ENCODE assay signal across 15 mouse cellular contexts in genomic region chr1:84241192-84241828, GRCm38 (mm10).
DNase-seq lines count a peak whose midpoint lies in the region; ATAC-seq and TF ChIP-seq lines count a peak whose summit lies in the region.
"Had no signal": no experiment of that assay in that cellular context is flagged by ENCODE, and none has a peak within 500 bp of the region (broad histone marks: within the 10 kb centered on the region; RNA-seq: fewer than 3 reads in every experiment).

No protein-coding gene starts in this region.

- ATAC-seq in liver, embryonic 15.5 days (ENCODE audit: insufficient read depth), result peak; percentile 28; the same call in 1 of the 2 replicates

- no peak overlapping the region for H3K4me3 ChIP-seq in heart, adult 2 months
- no peak overlapping the region for H3K4me3 ChIP-seq in layer of hippocampus, adult 2 months
- H3K4me3 ChIP-seq in liver, embryonic 15.5 days (replicated peaks), result no peak overlapping the region
- H3K4me3 ChIP-seq: heart, embryonic 10.5 days; limb, embryonic 12.5 days; neural tube, embryonic 12.5 days had no signal

- no peaks in the 10 kb centered on the region for H3K9me3 ChIP-seq in liver, embryonic 15.5 days (replicated peaks)
- H3K9me3 ChIP-seq: heart, embryonic 10.5 days; limb, embryonic 12.5 days; neural tube, embryonic 12.5 days had no signal

- no peak overlapping the region for H3K9ac ChIP-seq in heart, adult 2 months (ENCODE audit: low read depth, low read length)
- H3K9ac ChIP-seq in liver, embryonic 15.5 days, result no peak overlapping the region
- H3K9ac ChIP-seq: limb, embryonic 12.5 days; neural tube, embryonic 12.5 days had no signal

- no peak for TF ChIP-seq POLR2A in heart, adult 2 months (IDR thresholded peaks at IDR 0.05; ENCODE audit: insufficient read depth, low read depth, low read length)

- no peak overlapping the region for H3K27ac ChIP-seq in heart, adult 2 months
- H3K27ac ChIP-seq in layer of hippocampus, adult 2 months, result peak overlapping the region; percentile 0; the same call in 1 of the 2 replicates
- peak overlapping the region; percentile 51; the same call in 1 of the 2 replicates for H3K27ac ChIP-seq in liver, embryonic 15.5 days (replicated peaks)
- H3K27ac ChIP-seq: heart, embryonic 10.5 days; limb, embryonic 12.5 days; neural tube, embryonic 12.5 days had no signal

- 51% methylated on average over 4 of the region's 4 CpGs for WGBS in heart, adult 2 months
- WGBS in liver, embryonic 15.5 days (ENCODE audit: insufficient replicate concordance), result 28% methylated on average over 4 of the region's 4 CpGs

- H3K36me3 ChIP-seq in heart, adult 2 months (ENCODE audit: control insufficient read depth, insufficient read depth, low read length), result no peaks in the 10 kb centered on the region
- H3K36me3 ChIP-seq in liver, embryonic 15.5 days (replicated peaks), result no peaks in the 10 kb centered on the region
- H3K36me3 ChIP-seq: heart, embryonic 10.5 days; limb, embryonic 12.5 days; neural tube, embryonic 12.5 days had no signal

- no peaks in the 10 kb centered on the region; the same call in none of the 2 replicates for H3K4me1 ChIP-seq in heart, adult 2 months (ENCODE audit: control insufficient read depth, insufficient read depth, low read length)
- peaks cover 5% of the 10 kb centered on the region for H3K4me1 ChIP-seq in liver, embryonic 15.5 days (replicated peaks)
- H3K4me1 ChIP-seq: heart, embryonic 10.5 days; limb, embryonic 12.5 days; neural tube, embryonic 12.5 days had no signal

- no peaks in the 10 kb centered on the region for H3K27me3 ChIP-seq in heart, adult 2 months (ENCODE audit: control insufficient read depth, insufficient read depth, low read length)
- H3K27me3 ChIP-seq in liver, embryonic 15.5 days, result no peaks in the 10 kb centered on the region
- H3K27me3 ChIP-seq: limb, embryonic 12.5 days; neural tube, embryonic 12.5 days had no signal

- TF ChIP-seq CTCF in heart, adult 2 months (IDR thresholded peaks at IDR 0.05), result no peak
- TF ChIP-seq CTCF in layer of hippocampus, adult 2 months (conservative IDR thresholded peaks at IDR 0.05), result no peak

- TF ChIP-seq EP300 in heart, adult 2 months (IDR thresholded peaks at IDR 0.05; ENCODE audit: insufficient read depth, low read depth, low read length), result no peak

- H3K79me2 ChIP-seq in heart, adult 2 months (replicated peaks; ENCODE audit: control insufficient read depth, insufficient read depth, low read length), result no peaks in the 10 kb centered on the region

- intact Hi-C loops in heart, adult 2 months (cut with DNase I), result no loop called here

- H3K4me2 ChIP-seq in liver, embryonic 15.5 days, result no peak overlapping the region
- H3K4me2 ChIP-seq: limb, embryonic 12.5 days; neural tube, embryonic 12.5 days had no signal

- DNase-seq in heart, adult 11 months, result peak; percentile 92
- no peak for DNase-seq in heart, adult 2 months
- DNase-seq in layer of hippocampus, adult 2 months (ENCODE audit: low spot score in 2 of 2), result no peak
- no peak for DNase-seq in layer of hippocampus, postnatal 25 days (ENCODE audit: extremely low spot score in 1 of 2, low spot score in 1 of 2)
- DNase-seq in yolk sac, embryonic 10.5 days (ENCODE audit: low spot score), result peak; percentile 40
- no peak for DNase-seq in right cerebral cortex, adult 18-20 months
- DNase-seq: adrenal gland, adult 2 months; cerebellum, adult 11 months; cerebellum, postnatal 14 days; heart, postnatal 14 days; right cerebral cortex, postnatal 25 days had no signal

Comparison
In these comparisons a context has a peak if more than half of its experiments do, and no peak if none do; other contexts are left out.
1. DNase-seq: peak in heart, adult 11 months (single experiment) and yolk sac, embryonic 10.5 days (single experiment); none in heart, adult 2 months (0 of 2), layer of hippocampus, adult 2 months (0 of 2), layer of hippocampus, postnatal 25 days (0 of 2) and right cerebral cortex, adult 18-20 months (single experiment).